Mouse (Mus musculus) liver, embryonic 18 days (tissue): ENCODE measurements around the gene Tdrd12. TPM values are rescaled to one million over a fixed set of nuclear protein-coding genes. Genes with fewer than 3 reads are reported as not detected.

Experiments used
- polyA plus RNA-seq: library from polyadenylated mRNA; depleted of rRNA; stranded (reverse); fragments of >200 nt; gene quantifications from 2 replicates; pipeline ENCODE4 v1.2.3, GENCODE M21; 2012; rRNA removed

Tdrd12 gene
- 0.03 and 0.04 TPM in 2 replicates for polyA plus RNA-seq

DNA sequence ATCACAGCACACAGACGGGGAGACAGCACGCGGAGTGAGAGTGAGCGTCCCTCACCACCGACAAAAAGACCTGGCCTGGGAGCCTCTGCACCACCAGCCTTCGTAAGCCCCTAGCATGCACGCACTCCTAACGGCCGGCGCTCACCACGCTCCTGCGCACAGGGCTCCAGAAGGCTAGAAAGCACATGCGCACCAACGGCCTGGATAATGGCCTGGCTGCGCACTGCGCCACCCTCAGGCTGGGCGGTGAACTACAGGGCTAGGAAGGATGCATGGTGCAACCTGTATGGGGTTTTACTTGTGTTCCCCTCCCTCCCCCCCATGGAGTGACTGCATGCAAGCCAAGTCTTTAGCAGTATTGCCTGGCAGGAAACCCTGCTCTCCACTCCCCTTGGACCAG is at the start of gene Tdrd12:
Gene Tdrd12 (minus strand): TSS at position 184 of the 400 bp plus-strand sequence.

GRCm38 (mm10) chr7:35586055-35586905 is 48.7 kb upstream of the Tdrd12 start, which contains the start of gene Ankrd27:
Ankrd27 (plus strand) TSS chr7:35586244.

GRCm38 (mm10) chr7:35585191-35586054 is 47.9 kb upstream of the Tdrd12 start, which contains the start of gene Rgs9bp:
Rgs9bp (minus strand) TSS chr7:35585582.

GRCm38 (mm10) chr7:35556205-35556603 is 18.7 kb upstream of the Tdrd12 start, which contains the start of gene Nudt19:
Nudt19 (minus strand) TSS chr7:35556304.

DNA sequence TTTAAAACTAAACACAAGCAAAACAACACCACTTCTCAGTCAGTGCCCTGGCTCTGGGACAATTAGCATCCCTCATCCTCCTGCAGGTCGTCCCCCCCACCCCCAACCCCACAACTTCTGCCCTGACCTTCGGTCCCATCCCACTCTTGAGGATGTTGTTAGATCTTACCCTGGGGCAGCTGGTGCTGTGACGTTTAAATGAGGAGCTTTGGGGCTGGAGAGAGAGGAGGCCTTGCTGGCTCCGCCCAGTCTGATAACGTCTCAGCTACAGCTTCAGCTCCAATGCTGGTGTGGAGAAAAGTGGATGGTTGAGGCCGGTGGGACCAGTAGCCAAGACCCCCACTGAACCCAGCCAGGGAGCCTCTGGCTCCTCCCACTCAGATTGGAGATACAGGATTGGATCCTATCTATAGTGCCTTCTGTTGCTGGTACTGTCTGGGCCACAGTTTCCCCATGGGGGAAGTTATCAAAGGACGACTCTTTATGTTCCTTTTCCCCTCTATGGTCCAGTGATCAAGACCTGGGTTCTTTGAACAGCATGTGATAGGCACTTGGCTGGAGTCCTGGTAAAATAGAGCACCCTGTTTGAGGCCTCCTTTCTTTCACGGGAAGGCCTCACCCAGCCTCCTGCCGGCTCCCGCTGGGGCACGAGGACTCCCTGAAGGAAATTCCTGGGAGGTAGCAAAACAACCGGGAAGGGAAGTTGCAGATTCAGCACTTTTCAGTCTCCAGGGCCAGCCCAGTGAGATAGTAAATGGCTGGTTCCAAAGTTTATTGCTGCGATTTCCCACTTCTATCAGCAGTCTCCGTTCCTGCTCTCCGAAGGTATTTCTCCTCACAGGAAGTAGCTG is 89.3 kb downstream of the Tdrd12 start, which contains the start of gene Slc7a9:
Gene Slc7a9 (plus strand): TSS at position 801 of the 851 bp plus-strand sequence.

Other genes starting within 250 kb of the Tdrd12 start
- gene Gpatch1, start 219.3 kb downstream of the Tdrd12 start, polyA plus RNA-seq: 3.4 and 3.8 TPM in 2 replicates
- 7.4 and 8.9 TPM in 2 replicates for gene Rhpn2, start 203.6 kb downstream of the Tdrd12 start, polyA plus RNA-seq
- gene Faap24, start 140.9 kb downstream of the Tdrd12 start, polyA plus RNA-seq: 4.2 and 4.5 TPM in 2 replicates
- gene Cep89, start 140.7 kb downstream of the Tdrd12 start, polyA plus RNA-seq: 7.7 and 7.8 TPM in 2 replicates
- 0.49 and 0.83 TPM in 2 replicates for gene Slc7a9, start 88.9 kb downstream of the Tdrd12 start, polyA plus RNA-seq
- gene Nudt19, start 18.6 kb upstream of the Tdrd12 start, polyA plus RNA-seq: 32.2 and 35.0 TPM in 2 replicates
- 0.07 and 0.08 TPM in 2 replicates for gene Rgs9bp, start 47.8 kb upstream of the Tdrd12 start, polyA plus RNA-seq
- 18.7 and 19.7 TPM in 2 replicates for gene Ankrd27, start 48.5 kb upstream of the Tdrd12 start, polyA plus RNA-seq
- gene Pdcd5, start 109.8 kb upstream of the Tdrd12 start, polyA plus RNA-seq: 84.3 and 103 TPM in 2 replicates
- gene Dpy19l3, start 216.7 kb upstream of the Tdrd12 start, polyA plus RNA-seq: 2.7 and 3.4 TPM in 2 replicates